Mouse (Mus musculus) E14TG2a.4 (cell line): ENCODE data around the gene Tmod1.

ENCODE experiments used
- CTCF ChIP-seq: conservative IDR thresholded peaks from 2 replicates; pipeline ENCODE4 v1.5.1; 2014; ENCODE audit warnings: low read length
- NANOG ChIP-seq: IDR thresholded peaks from 2 replicates; pipeline ENCODE4 v1.6.1; 2014; ENCODE audit warnings: borderline replicate concordance, low read length, mixed read lengths
- POU5F1 ChIP-seq: IDR thresholded peaks from 2 replicates; pipeline ENCODE4 v1.6.1; 2014; ENCODE audit warnings: low read length, borderline replicate concordance

GRCm38 (mm10) chr4:46065695-46066340 lies 27.1 kb downstream of the Tmod1 start:
- TF ChIP-seq CTCF: no peak
- no peak for TF ChIP-seq NANOG
- no peak for TF ChIP-seq POU5F1
